Mouse (Mus musculus) E14TG2a.4 (cell line): ENCODE measurements around the gene Kank2.

Source experiments
- CTCF ChIP-seq: conservative IDR thresholded peaks from 2 replicates; pipeline ENCODE4 v1.5.1; 2014; ENCODE audit warnings: low read length
- NANOG ChIP-seq: IDR thresholded peaks from 2 replicates; pipeline ENCODE4 v1.6.1; 2014; ENCODE audit warnings: borderline replicate concordance, low read length, mixed read lengths
- POU5F1 ChIP-seq: IDR thresholded peaks from 2 replicates; pipeline ENCODE4 v1.6.1; 2014; ENCODE audit warnings: low read length, borderline replicate concordance

DNA sequence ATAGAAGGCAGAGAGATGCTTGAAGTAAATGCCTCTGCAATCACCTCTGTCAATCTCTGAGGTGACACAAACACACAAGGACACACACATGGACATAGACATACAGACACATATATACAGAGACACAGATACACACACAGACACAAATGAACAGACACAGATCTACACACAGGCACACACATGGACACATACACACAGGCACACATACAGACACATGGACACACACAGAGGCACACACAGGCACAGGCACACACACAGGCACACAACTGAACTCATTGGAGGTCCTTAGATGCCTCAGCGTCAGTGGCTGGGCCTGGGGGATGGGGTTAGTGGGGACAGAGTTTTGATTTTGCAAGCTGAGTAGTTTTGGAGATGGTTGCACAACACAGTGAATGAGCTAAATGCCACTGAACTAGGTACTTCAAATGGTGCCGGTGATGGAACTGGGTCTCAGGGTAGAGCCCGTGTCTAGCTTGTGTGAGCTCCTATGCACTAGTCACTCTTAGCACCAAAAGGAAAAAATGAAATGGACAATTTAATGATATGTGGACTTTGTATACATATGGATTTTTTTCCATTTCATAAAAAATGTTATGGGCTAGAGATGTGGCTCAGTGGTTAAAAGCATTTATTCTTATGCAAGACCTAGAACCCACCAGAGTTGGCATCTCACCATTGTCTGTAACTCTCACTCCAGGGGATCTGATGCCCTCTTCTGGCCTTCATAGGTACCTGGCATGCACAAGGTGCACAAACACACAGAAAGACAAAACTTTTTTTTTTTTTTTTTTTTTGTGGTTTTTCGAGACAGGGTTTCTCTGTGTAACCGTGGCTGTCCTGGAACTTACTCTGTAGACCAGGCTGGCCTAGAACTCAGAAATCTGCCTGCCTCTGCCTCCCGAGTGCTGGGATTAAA, 34.2 kb downstream of the Kank2 start:
- TF ChIP-seq CTCF (no peak), NANOG (no peak), POU5F1 (no peak)
